Mouse (Mus musculus) hindbrain, embryonic 11.5 days (tissue): ENCODE measurements around the gene Pax4. TPM values are rescaled to one million over a fixed set of nuclear protein-coding genes. Genes with fewer than 3 reads are reported as not detected.
A peak's percentile ranks its signal among the peaks of the same experiment; 100 is the strongest.

Experiments used
- ATAC-seq: fragments of 200-750 bp; cut with Nextera tagmentation; 2 replicates; pipeline ENCODE4 v1.8.0; 2017; ENCODE audit warnings: mild to moderate bottlenecking, moderate TSS enrichment, moderate library complexity; ENCODE audit not compliant: low FRiP score
- DNase-seq: peaks from one replicate; pipeline ENCODE4 v3.0.0-alpha.2; 2015; ENCODE audit warnings: low spot score
- H3K27ac ChIP-seq: fragments of 300-500 bp; sonication (generic); 2 replicates; pipeline ENCODE4 v1.5.1; 2014; ENCODE audit warnings: mild to moderate bottlenecking, low read depth, low read length
- H3K27me3 ChIP-seq: fragments of 300-500 bp; sonication (generic); 2 replicates; pipeline ENCODE4 v1.6.1; 2014; ENCODE audit warnings: mild to moderate bottlenecking, low read length, moderate library complexity, mixed read lengths; ENCODE audit not compliant: control insufficient read depth, insufficient read depth
- H3K36me3 ChIP-seq: fragments of 300-500 bp; sonication (generic); 2 replicates; pipeline ENCODE4 v1.6.1; 2014; ENCODE audit warnings: mild to moderate bottlenecking, low read length, moderate library complexity, mixed read lengths; ENCODE audit not compliant: control insufficient read depth, insufficient read depth
- H3K4me1 ChIP-seq: fragments of 300-500 bp; sonication (generic); replicated peaks from 2 replicates; pipeline ENCODE4 v1.6.1; 2014; ENCODE audit warnings: low read length, mixed read lengths; ENCODE audit not compliant: control insufficient read depth, insufficient read depth
- H3K4me2 ChIP-seq: fragments of 300-500 bp; sonication (generic); replicated peaks from 2 replicates; pipeline ENCODE4 v1.6.1; 2014; ENCODE audit warnings: mild to moderate bottlenecking, low read depth, low read length
- H3K4me3 ChIP-seq: fragments of 300-500 bp; sonication (generic); 2 replicates; pipeline ENCODE4 v1.5.1; 2014; ENCODE audit warnings: low read depth, low read length
- H3K9ac ChIP-seq: fragments of 300-500 bp; sonication (generic); 2 replicates; pipeline ENCODE4 v1.6.1; 2014; ENCODE audit warnings: low read depth, low read length
- H3K9me3 ChIP-seq: fragments of 300-500 bp; sonication (generic); 2 replicates; pipeline ENCODE4 v1.6.1; 2016; ENCODE audit warnings: low read length; ENCODE audit not compliant: control insufficient read depth
- WGBS: fragments of 180-500 bp; shearing (Covaris S2); extraction: QIAGEN DNeasy Blood & Tissue Kit; methylation state at CpG from one replicate; pipeline ENCODE4 v1.1.7; 2014; 5-methylcytosine and 5-hydroxymethylcytosine counted together
- polyA plus RNA-seq: library from polyadenylated mRNA; unstranded; fragments of >200 nt; fragmentation: Nextera tagmentation; extraction: Ambion mirVana; gene quantifications from 2 replicates; pipeline ENCODE4 v1.2.1, GENCODE M21; 2014

The Pax4 gene
- polyA plus RNA-seq, 1 experiment from 2014 or later: not detected

DNA sequence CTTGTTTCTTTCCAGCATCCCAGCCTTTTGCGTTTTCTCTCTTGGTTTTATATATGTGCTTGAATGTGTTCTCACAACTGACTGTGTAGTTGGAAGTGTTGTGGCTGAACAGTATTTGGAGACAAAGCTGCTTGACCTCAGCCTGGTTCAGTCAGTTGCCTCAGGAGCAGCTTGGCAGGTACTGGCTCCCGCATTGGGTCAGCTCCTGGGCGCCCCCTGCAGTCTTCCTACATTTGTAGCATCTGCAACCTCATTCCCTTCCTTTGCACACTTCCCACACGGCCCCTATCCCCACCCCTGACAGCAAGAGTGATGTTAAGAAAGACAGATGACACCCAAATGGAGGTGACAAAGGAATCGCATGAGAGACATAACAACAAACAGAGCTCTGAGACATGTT, 11.4 kb upstream of the Pax4 start:
- ATAC-seq (no peak), DNase-seq (peak; percentile 66)
- Histone ChIP-seq H3K27me3 (no peaks in the 10 kb centered on the region), H3K4me3 (no peak overlapping the region), H3K9ac (no peak overlapping the region), H3K36me3 (no peaks in the 10 kb centered on the region), H3K4me1 (no peaks in the 10 kb centered on the region), H3K27ac (no peak overlapping the region), H3K4me2 (no peak overlapping the region), H3K9me3 (no peaks in the 10 kb centered on the region)
- WGBS: 8% methylated on average over 5 of the region's 5 CpGs

DNA sequence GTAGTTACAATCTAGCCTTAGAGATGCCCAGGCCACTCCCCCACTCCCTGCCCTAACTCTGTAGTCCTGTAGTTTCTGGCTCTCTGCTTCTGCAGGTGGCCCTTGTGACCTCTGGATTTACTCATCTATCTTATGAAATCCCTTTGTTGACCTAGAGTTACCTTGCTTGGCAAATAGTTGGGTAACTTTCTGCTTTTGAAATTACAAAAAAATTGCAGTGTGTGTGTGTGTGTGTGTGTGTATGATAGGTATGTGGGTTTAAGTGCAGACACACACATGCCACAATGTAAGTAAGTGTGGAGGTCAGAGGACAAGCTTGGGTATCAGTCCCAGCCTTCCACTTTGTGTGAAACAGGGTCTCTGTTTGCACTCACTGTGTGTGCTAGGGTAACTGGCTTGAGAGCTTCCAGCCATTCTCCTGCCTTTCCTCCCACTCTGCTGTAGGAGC, 10.1 kb upstream of the Pax4 start:
- no peak overlapping the region for H3K9ac ChIP-seq
- no peak overlapping the region for H3K4me3 ChIP-seq
- DNase-seq (no peak), ATAC-seq (no peak)
- no peaks in the 10 kb centered on the region for H3K27me3 ChIP-seq
- no peaks in the 10 kb centered on the region for H3K36me3 ChIP-seq
- H3K27ac ChIP-seq: no peak overlapping the region
- H3K4me2 ChIP-seq: no peak overlapping the region
- no peaks in the 10 kb centered on the region for H3K4me1 ChIP-seq
- H3K9me3 ChIP-seq: no peaks in the 10 kb centered on the region

DNA sequence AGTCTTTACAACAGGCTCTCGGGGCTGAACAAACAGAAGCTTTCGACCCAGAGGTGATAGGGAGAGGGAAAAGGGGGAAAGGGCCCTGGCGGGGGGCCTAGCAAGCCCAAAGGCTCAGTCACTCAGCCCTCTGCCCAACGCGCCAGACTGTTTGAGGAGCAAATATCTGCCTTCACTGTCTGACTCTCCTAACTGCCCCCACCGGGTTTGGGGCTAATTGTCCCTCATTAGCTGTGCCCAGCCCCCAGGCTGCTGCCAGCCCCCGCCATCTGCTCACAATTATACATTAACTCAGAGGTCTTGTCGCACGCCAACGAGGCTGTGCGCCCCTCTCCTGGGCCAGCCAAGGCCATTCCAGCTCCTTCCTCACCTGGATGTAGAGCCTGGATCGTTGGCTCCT, 1.8 kb upstream of the Pax4 start:
- WGBS: 3% methylated on average over 12 of the region's 12 CpGs
- Histone ChIP-seq H3K27ac (no peak overlapping the region), H3K9me3 (no peaks in the 10 kb centered on the region), H3K27me3 (peaks cover 11% of the 10 kb centered on the region), H3K4me1 (no peaks in the 10 kb centered on the region), H3K36me3 (no peaks in the 10 kb centered on the region), H3K9ac (no peak overlapping the region), H3K4me3 (no peak overlapping the region), H3K4me2 (no peak overlapping the region)
- DNase-seq: no peak
- ATAC-seq: no peak

DNA sequence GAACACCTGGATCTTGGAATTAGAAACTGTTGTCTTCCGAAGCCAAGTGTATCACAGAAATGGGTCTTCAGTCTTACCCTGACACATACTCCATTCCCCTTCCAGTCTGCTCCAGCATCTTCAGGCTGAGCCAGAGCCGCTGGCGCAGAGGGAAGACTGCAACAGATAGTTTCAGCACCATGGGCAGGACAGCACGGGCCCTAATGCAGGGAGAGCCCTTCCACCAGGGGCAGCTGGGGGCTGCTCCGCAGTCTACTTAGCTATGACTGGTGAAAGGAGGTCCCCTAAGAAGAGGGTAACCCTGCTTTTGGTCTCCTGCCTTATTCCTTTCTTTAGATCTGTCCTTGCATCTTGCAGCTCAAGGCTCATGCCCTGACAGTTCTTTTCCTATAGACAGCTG, 1.3 kb upstream of the Pax4 start:
- Histone ChIP-seq H3K36me3 (no peaks in the 10 kb centered on the region), H3K4me3 (no peak overlapping the region), H3K4me1 (no peaks in the 10 kb centered on the region), H3K27me3 (peaks cover 11% of the 10 kb centered on the region), H3K4me2 (no peak overlapping the region), H3K27ac (no peak overlapping the region), H3K9ac (no peak overlapping the region), H3K9me3 (no peaks in the 10 kb centered on the region)
- DNase-seq (peak; percentile 19), ATAC-seq (no peak)
- WGBS: 14% methylated on average over 5 of the region's 5 CpGs

DNA sequence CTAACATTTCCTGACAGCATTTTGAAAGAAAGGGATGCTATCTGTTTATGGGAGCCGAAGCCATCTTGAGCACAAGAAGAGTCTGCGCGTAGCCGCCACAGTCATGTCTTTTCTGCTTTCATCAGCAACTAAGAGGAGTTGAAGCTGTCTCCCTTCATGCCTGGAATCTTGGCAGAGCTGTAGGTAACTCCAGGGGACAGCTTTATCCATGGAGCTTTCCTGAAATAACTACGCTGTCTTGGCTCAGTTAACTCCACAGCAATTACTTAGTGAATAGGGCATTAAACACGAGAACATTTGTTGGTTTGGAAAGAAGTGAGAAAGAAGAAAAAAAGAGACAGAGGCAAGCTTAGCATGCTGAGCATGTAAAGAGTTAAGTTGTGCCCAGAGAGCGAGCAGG, 1.2 kb downstream of the Pax4 start:
- no peak overlapping the region for H3K4me3 ChIP-seq
- H3K4me2 ChIP-seq: no peak overlapping the region
- no peaks in the 10 kb centered on the region for H3K36me3 ChIP-seq
- no peaks in the 10 kb centered on the region for H3K4me1 ChIP-seq
- peaks cover 11% of the 10 kb centered on the region for H3K27me3 ChIP-seq
- no peaks in the 10 kb centered on the region for H3K9me3 ChIP-seq
- H3K27ac ChIP-seq: no peak overlapping the region
- no peak for ATAC-seq
- DNase-seq: no peak
- H3K9ac ChIP-seq: no peak overlapping the region
- 84% methylated on average over 7 of the region's 7 CpGs for WGBS

DNA sequence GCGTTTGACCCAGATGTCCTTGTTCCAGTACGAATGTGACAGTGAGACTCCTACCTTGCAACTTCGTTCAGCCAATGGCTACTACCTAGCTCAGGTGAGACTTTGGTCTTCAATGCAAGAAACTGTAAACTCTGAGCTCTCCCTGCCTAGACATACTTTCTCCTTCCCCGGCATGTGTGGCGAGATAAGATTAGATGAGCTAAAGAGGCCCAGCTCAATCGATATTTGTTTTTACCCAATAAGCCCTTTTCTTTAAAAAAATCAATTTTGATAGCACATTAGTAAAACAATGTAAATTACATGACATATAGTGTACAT, 17.7 kb downstream of the Pax4 start:
- no peaks in the 10 kb centered on the region for H3K9me3 ChIP-seq
- H3K4me3 ChIP-seq: no peak overlapping the region
- no peaks in the 10 kb centered on the region for H3K4me1 ChIP-seq
- no peak overlapping the region for H3K4me2 ChIP-seq
- ATAC-seq (no peak), DNase-seq (no peak)
- WGBS: 78% methylated on average over 6 of the region's 6 CpGs
- H3K36me3 ChIP-seq: no peaks in the 10 kb centered on the region
- no peak overlapping the region for H3K27ac ChIP-seq
- H3K9ac ChIP-seq: no peak overlapping the region
- no peaks in the 10 kb centered on the region for H3K27me3 ChIP-seq

DNA sequence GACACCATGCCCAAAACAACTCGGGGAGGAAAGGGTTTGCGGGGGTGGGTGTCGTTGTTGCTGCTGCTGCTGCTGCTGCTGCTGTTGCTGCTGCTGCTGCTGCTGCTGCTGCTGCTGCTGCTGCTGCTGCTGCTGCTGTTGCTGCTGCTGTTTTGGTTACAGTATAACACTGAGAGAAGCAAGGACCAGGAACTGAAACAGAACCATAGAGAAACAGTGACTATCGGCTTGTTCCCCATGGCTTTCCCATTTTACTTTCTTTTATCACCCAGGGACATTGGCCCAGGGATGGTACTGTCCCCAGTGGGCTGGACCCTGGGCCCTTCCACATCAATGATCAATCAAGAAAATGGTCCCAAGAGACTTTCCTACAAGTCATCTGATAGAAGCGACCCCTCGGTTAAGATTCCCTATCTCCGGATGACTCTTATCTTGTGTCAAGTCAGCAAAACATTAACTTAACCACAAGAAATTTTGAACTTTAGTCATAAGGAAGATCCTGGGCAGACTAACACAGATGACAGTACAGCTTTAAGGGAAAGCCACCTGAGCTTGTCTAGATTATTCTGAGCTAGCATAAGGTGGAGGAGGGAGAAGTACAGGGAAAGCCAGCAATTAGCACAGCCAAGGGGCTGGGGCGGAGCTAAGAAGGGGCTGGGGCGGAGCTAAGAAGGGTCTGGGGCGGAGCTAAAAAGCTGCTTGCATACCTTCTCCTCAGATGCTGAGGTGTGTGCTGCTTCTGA, 18.2 kb downstream of the Pax4 start:
- DNase-seq (no peak), ATAC-seq (no peak)
- 81% methylated on average over 10 of the region's 10 CpGs for WGBS
- Histone ChIP-seq H3K27ac (no peak overlapping the region), H3K9me3 (no peaks in the 10 kb centered on the region), H3K4me2 (no peak overlapping the region), H3K4me3 (no peak overlapping the region), H3K27me3 (no peaks in the 10 kb centered on the region), H3K4me1 (no peaks in the 10 kb centered on the region), H3K9ac (no peak overlapping the region), H3K36me3 (no peaks in the 10 kb centered on the region)

DNA sequence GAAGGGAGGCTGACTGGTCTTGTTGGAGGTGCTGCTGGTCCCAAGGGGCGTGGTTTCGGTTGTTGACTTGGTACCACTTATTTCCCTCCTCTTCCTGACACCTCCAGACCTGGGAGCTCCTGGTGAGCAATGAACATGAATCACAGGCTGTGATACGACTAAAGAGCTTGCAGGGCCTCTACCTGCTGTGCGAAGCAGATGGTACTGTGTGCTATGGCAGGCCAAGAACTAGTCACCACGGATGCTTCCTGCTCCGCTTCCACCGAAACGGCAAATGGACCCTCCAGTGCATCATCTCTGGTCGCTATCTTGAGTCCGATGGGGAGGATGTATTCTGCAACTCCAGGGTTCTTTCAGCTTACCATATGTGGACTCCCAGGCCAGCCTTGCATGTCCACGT, 19.3 kb downstream of the Pax4 start:
- Histone ChIP-seq H3K27ac (no peak overlapping the region), H3K27me3 (no peaks in the 10 kb centered on the region), H3K4me2 (no peak overlapping the region), H3K9ac (no peak overlapping the region), H3K4me1 (no peaks in the 10 kb centered on the region), H3K4me3 (no peak overlapping the region), H3K36me3 (no peaks in the 10 kb centered on the region), H3K9me3 (no peaks in the 10 kb centered on the region)
- no peak for DNase-seq
- WGBS: 94% methylated on average over 11 of the region's 11 CpGs
- no peak for ATAC-seq

DNA sequence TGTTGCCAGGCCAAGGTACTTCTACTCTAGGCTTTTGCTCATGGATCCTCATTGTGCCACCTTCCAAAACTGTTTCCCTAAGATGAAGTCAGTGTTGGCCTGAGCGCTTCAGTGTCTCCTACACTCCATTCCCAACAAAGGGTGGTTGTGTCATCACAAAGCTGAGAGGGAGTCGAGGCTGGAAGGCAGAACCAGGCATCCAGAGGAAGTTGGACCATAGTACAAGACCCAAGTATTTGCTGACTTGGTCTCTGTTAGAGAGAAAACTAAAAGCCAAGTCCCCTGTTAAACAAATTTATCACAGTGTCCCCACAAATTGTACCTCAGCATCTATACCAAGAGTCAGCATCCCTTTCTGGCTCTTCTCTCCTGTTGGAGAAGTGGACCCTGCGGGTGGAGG, 20.9 kb downstream of the Pax4 start, which contains the start of gene Gcc1:
Gcc1 (minus strand) TSS at position 101 of the 400 bp plus-strand sequence.
- Histone ChIP-seq H3K4me2 (no peak within 1 kb of the TSS), H3K27ac (no peak within 1 kb of the TSS), H3K4me3 (no peak within 1 kb of the TSS), H3K36me3 (no peaks in the 10 kb centered on the region), H3K9me3 (no peaks in the 10 kb centered on the region), H3K9ac (no peak within 1 kb of the TSS), H3K4me1 (no peaks in the 10 kb centered on the region), H3K27me3 (no peaks in the 10 kb centered on the region)
- ATAC-seq (no peak), DNase-seq (no peak)
- WGBS: 91% methylated on average over 3 of the region's 3 CpGs
